Mouse (Mus musculus): ENCODE measurements around the gene Kntc1.

DNA sequence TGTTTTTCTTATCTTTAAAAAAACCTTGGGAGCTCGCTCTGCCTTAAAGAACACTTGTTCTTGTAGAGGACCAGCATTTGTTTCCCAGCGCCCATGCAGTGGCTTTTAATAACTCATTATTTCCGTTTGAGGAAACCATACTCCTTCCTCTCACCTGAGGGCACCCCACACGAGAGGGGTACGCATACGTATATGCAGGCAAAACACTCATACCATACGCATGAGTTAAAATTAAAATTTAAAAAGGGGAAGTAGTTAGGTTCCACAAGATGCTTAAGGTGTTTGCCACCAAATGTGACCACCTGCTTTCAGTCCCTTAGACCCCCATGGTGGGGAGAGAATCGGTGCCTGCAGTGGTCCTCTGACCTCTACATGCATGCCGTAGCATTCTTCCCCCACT lies 23.9 kb downstream of the Kntc1 start:
- TF ChIP-seq CTCF (IDR thresholded peaks at IDR 0.05; ENCODE audit: insufficient read depth, low read depth, low read length) = no peak
- TF ChIP-seq POLR2A (IDR thresholded peaks at IDR 0.05; ENCODE audit: insufficient read depth, low read depth, low read length) = no peak
